Mouse (Mus musculus): ENCODE measurements around the gene 1700049E17Rik2. TPM values are rescaled to one million over a fixed set of nuclear protein-coding genes. Genes with fewer than 3 reads are reported as not detected.
"Not testable (repeated sequence)": the region's sequence is repeated elsewhere in the genome, so short reads cannot be mapped to it uniquely, and the experiment has no call there.

Gene 1700049E17Rik2
- total RNA-seq (2021): not detected
- long read RNA-seq, experiment 1: 0 reads
- long read RNA-seq, experiment 2: 0 reads

- DNase-seq: not testable (repeated sequence)
Observed at GRCm38 (mm10) chr14:41572911-41573310, at the start of gene 1700049E17Rik2. TSS of gene 1700049E17Rik2 (plus strand) at chr14:41573211.

- not testable (repeated sequence) for DNase-seq
Observed at GRCm38 (mm10) chr14:41524695-41525094, 48.3 kb upstream of the 1700049E17Rik2 start.

- not testable (repeated sequence) for DNase-seq
Observed at GRCm38 (mm10) chr14:41555483-41555882, 17.5 kb upstream of the 1700049E17Rik2 start, which contains the start of gene Gm7970. TSS of gene Gm7970 (minus strand) at chr14:41555583.

GRCm38 (mm10) chr14:41586346-41586745 is 13.3 kb downstream of the 1700049E17Rik2 start:
- DNase-seq: not testable (repeated sequence)

GRCm38 (mm10) chr14:41600935-41601334 is 27.9 kb downstream of the 1700049E17Rik2 start:
- not testable (repeated sequence) for DNase-seq

- DNase-seq: peak in 1 of 2 experiments; percentile 6
Observed at GRCm38 (mm10) chr14:41610690-41611089, 37.7 kb downstream of the 1700049E17Rik2 start.

- DNase-seq: not testable (repeated sequence)
Observed at GRCm38 (mm10) chr14:41622535-41622934, 49.5 kb downstream of the 1700049E17Rik2 start.

GRCm38 (mm10) chr14:41624512-41624911 is 51.5 kb downstream of the 1700049E17Rik2 start, which contains the start of gene Gm3072:
TSS of gene Gm3072 (minus strand) at chr14:41624612.
- DNase-seq: not testable (repeated sequence)

- DNase-seq: not testable (repeated sequence)
Observed at GRCm38 (mm10) chr14:41630144-41630543, 57.1 kb downstream of the 1700049E17Rik2 start.

Other genes starting within 250 kb of the 1700049E17Rik2 start
- not detected for gene Gm5798, start 224.6 kb upstream of the 1700049E17Rik2 start, total RNA-seq (2021)
- not detected for gene Gm7945, start 186.8 kb upstream of the 1700049E17Rik2 start, total RNA-seq (2021)
- gene Gm6482, start 164.9 kb upstream of the 1700049E17Rik2 start, total RNA-seq (2021): not detected
- not detected for gene Gm7954, start 119.7 kb upstream of the 1700049E17Rik2 start, total RNA-seq (2021)
- not detected for gene Gm3486, start 83.7 kb upstream of the 1700049E17Rik2 start, total RNA-seq (2021)
- not detected for gene Gm7970, start 17.6 kb upstream of the 1700049E17Rik2 start, total RNA-seq (2021)
- gene Gm3072, start 51.4 kb downstream of the 1700049E17Rik2 start, total RNA-seq (2021): not detected
- gene Gm3676, start 73.3 kb downstream of the 1700049E17Rik2 start, total RNA-seq (2021): not detected
- not detected for gene Gm8068, start 128.7 kb downstream of the 1700049E17Rik2 start, total RNA-seq (2021)
- gene Gm7929, start 177.4 kb downstream of the 1700049E17Rik2 start, total RNA-seq (2021): not detected
- gene Gm47189, start 199.2 kb downstream of the 1700049E17Rik2 start, total RNA-seq (2021): not detected

Measured in heart, adult 18-20 months (tissue).